Mouse (Mus musculus): ENCODE measurements around the gene P4ha3. TPM values are rescaled to one million over a fixed set of nuclear protein-coding genes. Genes with fewer than 3 reads are reported as not detected.

P4ha3 gene
- polyA plus RNA-seq, 1 experiment from 2014 or later = 1.8 TPM

DNA sequence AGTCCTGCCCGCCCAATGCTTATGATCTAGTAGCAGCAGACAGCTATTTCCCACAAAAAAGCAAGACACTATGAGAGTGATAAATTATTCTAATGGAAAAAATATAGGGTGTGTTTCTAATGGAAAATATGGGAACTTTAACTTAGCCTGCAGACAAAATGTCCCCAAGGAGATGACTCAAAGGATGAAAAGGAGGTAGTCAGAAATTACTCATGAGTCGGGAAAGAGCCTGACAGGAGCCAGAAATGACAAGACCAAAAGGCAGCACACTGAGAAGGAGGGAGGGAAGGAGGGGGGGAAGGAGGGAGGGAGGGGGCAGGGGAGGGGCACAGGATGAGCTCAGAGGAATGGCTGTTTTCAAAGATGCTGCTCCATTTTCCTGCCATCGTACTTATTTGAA, 3.7 kb upstream of the P4ha3 start:
- H3K9ac ChIP-seq = no peak overlapping the region
- WGBS (ENCODE audit: insufficient replicate concordance) = 39% methylated on average over 3 of the region's 3 CpGs
- H3K27ac ChIP-seq = no peak overlapping the region
- H3K9me3 ChIP-seq (replicated peaks) = no peaks in the 10 kb centered on the region
- peaks cover 51% of the 10 kb centered on the region for H3K27me3 ChIP-seq (replicated peaks)
- no peak for ATAC-seq
- no peak overlapping the region for H3K4me2 ChIP-seq
- no peak overlapping the region for H3K4me3 ChIP-seq
- H3K36me3 ChIP-seq = no peaks in the 10 kb centered on the region
- H3K4me1 ChIP-seq = peaks cover 13% of the 10 kb centered on the region; the same call in 1 of the 2 replicates

DNA sequence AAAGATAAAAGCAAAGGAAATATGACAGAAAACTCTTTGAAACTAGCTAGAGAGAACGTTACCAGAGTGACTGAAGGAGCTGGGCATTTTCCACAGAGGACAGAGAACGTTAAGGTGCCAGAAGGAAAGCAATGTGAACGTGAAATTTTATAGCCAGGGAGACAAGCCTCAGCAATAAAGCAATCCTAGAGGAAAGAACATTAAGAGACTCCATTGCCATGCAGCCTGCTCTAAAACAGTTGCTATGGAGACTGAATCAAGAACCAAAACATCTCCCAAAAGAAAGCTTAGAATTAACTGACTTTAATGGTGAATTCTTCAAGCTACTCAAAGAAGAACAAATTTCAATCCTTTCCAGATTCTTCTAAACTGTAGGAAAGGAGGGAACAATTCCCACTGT, 2.0 kb upstream of the P4ha3 start:
- Histone ChIP-seq H3K4me3 (no peak overlapping the region), H3K27ac (no peak overlapping the region), H3K9ac (no peak overlapping the region), H3K4me2 (no peak overlapping the region), H3K4me1 (peaks cover 13% of the 10 kb centered on the region; the same call in 1 of the 2 replicates), H3K27me3 (replicated peaks) (peaks cover 68% of the 10 kb centered on the region), H3K9me3 (replicated peaks) (no peaks in the 10 kb centered on the region), H3K36me3 (no peaks in the 10 kb centered on the region)
- ATAC-seq = no peak
- 49% methylated on average over 3 of the region's 3 CpGs for WGBS (ENCODE audit: insufficient replicate concordance)

DNA sequence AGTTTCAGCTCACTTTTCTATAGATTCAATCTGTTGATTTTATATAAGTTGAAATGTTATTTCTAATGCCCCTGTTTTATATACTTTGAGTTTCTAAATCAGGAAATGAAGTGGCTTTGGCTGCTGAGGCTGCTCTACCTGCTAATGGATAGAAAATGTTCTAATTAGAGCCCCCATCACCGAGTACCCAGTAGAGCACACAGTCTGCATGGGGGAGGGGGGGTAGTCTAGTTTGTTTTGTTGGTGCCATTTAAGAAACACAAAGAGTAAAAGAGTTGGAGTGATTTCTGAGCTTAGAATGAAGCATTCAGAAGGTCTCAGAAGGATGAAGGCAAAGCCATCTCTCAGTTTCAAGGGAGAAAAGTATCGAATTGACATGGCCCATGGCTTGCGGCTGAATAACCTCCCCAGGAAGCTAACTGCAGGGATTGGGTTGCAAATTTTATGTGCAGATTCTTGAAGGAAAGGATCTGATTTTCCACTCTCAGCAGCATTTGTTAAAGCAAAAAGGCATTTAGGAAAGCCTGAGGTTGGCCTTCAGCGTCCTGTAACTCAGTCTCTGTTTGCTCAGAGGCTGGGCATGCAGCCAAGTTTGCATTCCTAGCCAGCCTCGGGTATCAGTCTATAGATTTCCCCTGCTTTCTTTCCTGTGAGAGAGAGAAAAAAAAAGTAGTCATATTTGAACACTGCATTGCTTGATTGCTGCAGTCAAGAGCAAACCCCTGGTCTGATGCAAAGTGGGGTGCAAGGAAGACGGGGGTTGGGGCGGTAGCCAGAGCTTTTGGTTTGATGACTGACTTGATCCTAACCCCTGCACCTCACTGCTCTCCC, 2.6 kb downstream of the P4ha3 start:
- peak overlapping the region; percentile 42 for H3K4me2 ChIP-seq
- H3K4me1 ChIP-seq = peaks cover 13% of the 10 kb centered on the region; the same call in 1 of the 2 replicates
- no peak for ATAC-seq
- peaks cover 86% of the 10 kb centered on the region for H3K27me3 ChIP-seq (replicated peaks)
- no peak overlapping the region for H3K9ac ChIP-seq
- H3K36me3 ChIP-seq = no peaks in the 10 kb centered on the region
- no peak overlapping the region for H3K4me3 ChIP-seq
- WGBS (ENCODE audit: insufficient replicate concordance) = 40% methylated on average over 7 of the region's 7 CpGs
- peaks cover 9% of the 10 kb centered on the region; the same call in 1 of the 2 replicates for H3K9me3 ChIP-seq (replicated peaks)
- H3K27ac ChIP-seq = peak overlapping the region; percentile 74

DNA sequence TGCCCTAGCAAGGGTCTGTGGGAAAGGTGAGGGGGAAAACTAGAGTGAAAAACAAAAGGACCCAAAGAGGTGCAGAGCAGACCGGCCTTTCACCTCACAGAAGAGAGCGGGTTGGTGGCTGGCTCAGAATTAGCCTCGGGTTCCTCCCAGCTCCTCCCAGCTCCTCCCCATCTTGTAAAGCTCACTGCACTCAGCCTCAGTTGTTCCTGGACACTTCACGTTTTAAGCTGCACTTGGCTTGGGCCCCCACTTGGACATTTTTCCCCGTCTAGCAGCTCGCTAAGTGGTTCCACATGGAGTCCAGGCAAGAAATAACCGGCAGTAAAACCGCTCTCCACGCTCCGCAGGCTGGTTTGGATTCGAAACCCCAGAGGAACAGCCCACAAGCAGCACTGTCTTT, 3.3 kb downstream of the P4ha3 start:
- Histone ChIP-seq H3K4me2 (peak overlapping the region; percentile 42), H3K9ac (no peak overlapping the region), H3K36me3 (no peaks in the 10 kb centered on the region), H3K9me3 (replicated peaks) (peaks cover 9% of the 10 kb centered on the region; the same call in 1 of the 2 replicates), H3K4me1 (peaks cover 13% of the 10 kb centered on the region; the same call in 1 of the 2 replicates), H3K27ac (peak overlapping the region; percentile 74), H3K27me3 (replicated peaks) (peaks cover 88% of the 10 kb centered on the region), H3K4me3 (no peak overlapping the region)
- no peak for ATAC-seq
- WGBS (ENCODE audit: insufficient replicate concordance) = 35% methylated on average over 11 of the region's 11 CpGs

DNA sequence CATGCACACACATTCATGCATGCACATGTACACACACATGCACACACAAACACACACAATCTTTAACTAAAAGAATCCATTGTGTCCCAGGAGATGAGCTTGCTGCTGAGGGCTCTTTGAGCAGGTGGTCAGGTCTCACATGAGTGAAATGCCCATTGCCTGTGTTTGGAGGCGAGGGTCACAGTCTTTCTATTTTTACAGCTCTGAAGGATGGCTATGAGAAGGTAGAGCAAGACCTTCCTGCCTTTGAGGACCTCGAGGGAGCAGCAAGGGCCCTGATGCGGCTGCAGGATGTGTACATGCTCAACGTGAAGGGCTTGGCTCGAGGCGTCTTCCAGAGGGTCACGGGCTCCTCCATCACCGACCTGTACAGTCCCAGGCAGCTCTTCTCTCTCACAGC, 8.2 kb downstream of the P4ha3 start:
- Histone ChIP-seq H3K4me1 (no peaks in the 10 kb centered on the region), H3K4me2 (no peak overlapping the region), H3K9ac (no peak overlapping the region), H3K9me3 (replicated peaks) (peaks cover 9% of the 10 kb centered on the region; the same call in 1 of the 2 replicates), H3K27me3 (replicated peaks) (peaks cover 43% of the 10 kb centered on the region), H3K4me3 (no peak overlapping the region), H3K36me3 (no peaks in the 10 kb centered on the region), H3K27ac (no peak overlapping the region)
- no peak for ATAC-seq
- WGBS (ENCODE audit: insufficient replicate concordance) = 72% methylated on average over 8 of the region's 8 CpGs

DNA sequence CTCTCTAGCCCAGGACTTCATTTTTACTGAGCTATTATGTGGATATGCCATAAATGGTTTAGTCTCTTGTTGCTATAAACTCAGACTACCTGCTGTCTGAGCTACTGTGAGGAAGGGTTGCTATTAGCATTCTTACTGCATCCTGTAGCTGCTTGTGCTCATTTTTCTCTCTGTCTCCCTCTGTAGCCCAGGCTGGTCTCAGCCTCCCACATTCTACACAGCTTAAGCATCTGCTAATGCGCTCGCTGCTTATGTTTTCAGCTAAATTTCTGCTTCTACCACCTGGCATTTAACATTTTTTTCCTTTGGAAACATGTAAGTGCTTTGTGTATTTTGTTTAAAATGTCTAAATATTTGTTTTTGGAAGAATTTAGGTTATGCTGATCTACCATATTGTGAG, 10.4 kb downstream of the P4ha3 start:
- no peak overlapping the region for H3K4me2 ChIP-seq
- H3K4me1 ChIP-seq = peaks cover 2% of the 10 kb centered on the region; the same call in 1 of the 2 replicates
- 81% methylated on average over 2 of the region's 2 CpGs for WGBS (ENCODE audit: insufficient replicate concordance)
- no peak for ATAC-seq
- no peak overlapping the region for H3K4me3 ChIP-seq
- H3K27ac ChIP-seq = no peak overlapping the region
- peaks cover 25% of the 10 kb centered on the region for H3K27me3 ChIP-seq (replicated peaks)
- peaks cover 5% of the 10 kb centered on the region; the same call in 1 of the 2 replicates for H3K9me3 ChIP-seq (replicated peaks)
- no peaks in the 10 kb centered on the region for H3K36me3 ChIP-seq
- no peak overlapping the region for H3K9ac ChIP-seq

DNA sequence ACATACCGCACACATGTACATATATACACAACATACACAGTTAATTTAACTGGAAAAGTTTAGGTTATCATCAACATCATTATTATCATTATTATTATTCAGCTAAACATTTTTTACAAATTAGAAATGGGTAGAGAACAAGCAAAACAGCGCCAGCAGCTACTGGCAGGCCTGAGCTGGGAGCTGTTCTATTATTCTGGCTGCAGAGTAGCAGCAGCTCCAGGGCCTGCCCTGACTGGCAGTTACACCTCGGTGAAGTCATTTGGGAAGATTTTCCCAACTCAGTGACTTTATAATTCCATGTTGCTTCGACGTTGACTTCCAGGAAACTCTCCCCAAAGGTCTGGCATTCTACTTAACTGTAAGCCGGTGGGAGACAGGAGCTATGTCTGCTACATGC, 11.4 kb downstream of the P4ha3 start:
- no peaks in the 10 kb centered on the region for H3K36me3 ChIP-seq
- ATAC-seq = no peak
- peaks cover 18% of the 10 kb centered on the region for H3K27me3 ChIP-seq (replicated peaks)
- peaks cover 12% of the 10 kb centered on the region; the same call in 1 of the 2 replicates for H3K4me1 ChIP-seq
- no peak overlapping the region for H3K9ac ChIP-seq
- H3K4me2 ChIP-seq = no peak overlapping the region
- H3K9me3 ChIP-seq (replicated peaks) = no peaks in the 10 kb centered on the region
- 67% methylated on average over 6 of the region's 6 CpGs for WGBS (ENCODE audit: insufficient replicate concordance)
- no peak overlapping the region for H3K27ac ChIP-seq
- no peak overlapping the region for H3K4me3 ChIP-seq

DNA sequence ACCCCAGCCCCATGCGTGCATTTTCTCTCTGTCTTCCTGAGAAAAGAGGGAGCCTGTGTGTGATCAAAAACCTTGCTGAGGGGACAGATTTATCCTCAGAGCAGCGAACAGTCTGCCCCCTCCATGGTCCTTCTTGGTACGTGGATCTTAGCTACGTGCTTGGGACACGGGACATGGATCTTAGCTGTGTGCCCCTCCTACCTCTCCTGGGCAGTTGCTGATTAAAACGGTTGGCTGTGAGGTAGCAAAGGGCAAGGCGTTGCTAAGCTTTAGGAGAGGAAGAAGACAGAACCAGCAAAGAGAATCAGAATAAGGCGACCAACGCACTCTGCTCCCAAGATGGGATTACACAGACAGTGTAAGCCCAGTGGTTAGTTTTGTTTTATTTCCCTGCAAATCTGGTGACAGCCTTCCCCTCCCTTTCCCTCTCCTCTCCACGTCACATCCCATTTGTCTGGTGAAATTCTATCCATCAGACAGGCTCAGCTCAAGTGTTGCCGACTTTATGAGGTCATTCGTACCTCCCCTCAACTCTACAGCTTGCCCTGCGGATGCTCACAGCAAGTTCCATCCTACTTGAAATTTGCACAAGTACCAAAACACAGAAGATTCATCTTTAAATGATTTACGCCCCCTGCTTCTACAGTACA, 13.7 kb downstream of the P4ha3 start:
- Histone ChIP-seq H3K27me3 (replicated peaks) (peaks cover 11% of the 10 kb centered on the region; the same call in 1 of the 2 replicates), H3K27ac (no peak overlapping the region), H3K4me1 (peaks cover 12% of the 10 kb centered on the region; the same call in 1 of the 2 replicates), H3K4me3 (no peak overlapping the region), H3K9ac (no peak overlapping the region), H3K9me3 (replicated peaks) (no peaks in the 10 kb centered on the region), H3K4me2 (no peak overlapping the region), H3K36me3 (no peaks in the 10 kb centered on the region)
- WGBS (ENCODE audit: insufficient replicate concordance) = 68% methylated on average over 14 of the region's 14 CpGs
- ATAC-seq = no peak

DNA sequence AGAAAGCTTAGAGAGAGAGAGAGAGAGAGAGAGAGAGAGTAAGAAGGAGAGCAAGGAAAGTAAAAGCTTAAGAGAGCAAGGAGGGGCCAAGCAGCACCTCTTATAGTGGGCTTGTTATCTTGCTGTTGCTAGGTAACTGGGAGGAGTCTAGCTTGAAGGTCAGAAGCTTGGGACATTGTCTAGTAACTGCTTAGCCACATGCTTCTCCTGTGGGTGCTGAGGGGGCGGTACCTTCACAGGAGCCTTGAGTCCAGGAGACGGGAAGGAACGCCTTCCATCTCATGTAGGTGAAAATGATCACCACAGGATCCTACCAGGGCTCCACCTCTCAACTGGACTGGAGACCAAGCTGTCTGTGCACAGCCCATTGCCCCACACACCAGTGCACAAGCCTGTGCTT, 16.1 kb downstream of the P4ha3 start:
- no peak overlapping the region for H3K27ac ChIP-seq
- H3K9me3 ChIP-seq (replicated peaks) = no peaks in the 10 kb centered on the region
- H3K4me1 ChIP-seq = peaks cover 14% of the 10 kb centered on the region; the same call in 1 of the 2 replicates
- no peak overlapping the region for H3K4me3 ChIP-seq
- H3K27me3 ChIP-seq (replicated peaks) = peaks cover 8% of the 10 kb centered on the region; the same call in 1 of the 2 replicates
- H3K36me3 ChIP-seq = no peaks in the 10 kb centered on the region
- WGBS (ENCODE audit: insufficient replicate concordance) = 57% methylated on average over 3 of the region's 3 CpGs
- H3K9ac ChIP-seq = no peak overlapping the region
- no peak for ATAC-seq
- H3K4me2 ChIP-seq = no peak overlapping the region

DNA sequence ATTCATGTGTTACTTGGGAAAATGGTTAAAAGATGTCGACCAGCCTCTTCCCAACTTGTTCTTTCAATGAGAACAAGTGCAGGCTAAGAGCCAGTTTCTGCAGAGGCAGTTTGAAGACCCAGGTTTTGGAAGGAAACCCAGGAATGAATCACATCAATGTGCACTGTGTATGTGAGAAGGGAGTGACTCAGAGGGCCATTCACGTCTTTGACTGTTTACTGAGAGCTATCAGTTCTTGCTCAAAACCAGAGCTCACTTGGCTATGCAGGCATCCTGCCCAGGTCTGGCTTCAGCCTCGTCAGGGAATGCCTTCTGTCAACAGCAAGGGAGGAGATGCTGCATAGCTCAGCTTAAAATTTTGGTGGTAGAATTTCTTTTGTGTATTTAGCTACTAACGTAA, 17.0 kb downstream of the P4ha3 start:
- peaks cover 16% of the 10 kb centered on the region; the same call in 1 of the 2 replicates for H3K4me1 ChIP-seq
- H3K27ac ChIP-seq = no peak overlapping the region
- no peaks in the 10 kb centered on the region for H3K9me3 ChIP-seq (replicated peaks)
- 45% methylated on average over 4 of the region's 4 CpGs for WGBS (ENCODE audit: insufficient replicate concordance)
- H3K4me2 ChIP-seq = no peak overlapping the region
- H3K4me3 ChIP-seq = no peak overlapping the region
- ATAC-seq = no peak
- no peak overlapping the region for H3K9ac ChIP-seq
- H3K36me3 ChIP-seq = no peaks in the 10 kb centered on the region
- peaks cover 8% of the 10 kb centered on the region; the same call in 1 of the 2 replicates for H3K27me3 ChIP-seq (replicated peaks)

DNA sequence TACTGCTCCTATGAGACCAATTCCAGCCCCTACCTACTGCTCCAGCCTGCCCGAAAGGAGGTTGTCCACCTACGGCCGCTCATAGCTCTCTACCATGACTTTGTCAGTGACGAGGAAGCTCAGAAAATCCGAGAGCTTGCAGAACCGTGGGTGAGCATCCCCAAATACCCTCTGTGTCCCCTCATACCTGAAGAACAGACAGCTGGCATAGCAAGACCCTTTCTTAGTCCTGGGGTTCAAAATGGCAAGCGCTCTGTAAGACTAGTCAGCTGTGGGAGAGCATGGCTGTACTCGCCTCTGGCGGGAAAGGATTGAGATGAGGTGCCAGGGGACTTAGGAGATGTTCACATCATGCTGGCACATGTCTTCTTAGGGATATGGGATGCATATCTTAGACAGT, 20.6 kb downstream of the P4ha3 start:
- Histone ChIP-seq H3K9me3 (replicated peaks) (no peaks in the 10 kb centered on the region), H3K4me1 (peaks cover 31% of the 10 kb centered on the region), H3K27me3 (replicated peaks) (0 out of 2 replicates have a peak, but pooled peaks cover 11% of the 10 kb centered on the region), H3K4me2 (no peak overlapping the region), H3K27ac (no peak overlapping the region), H3K9ac (no peak overlapping the region), H3K4me3 (no peak overlapping the region), H3K36me3 (no peaks in the 10 kb centered on the region)
- no peak for ATAC-seq
- WGBS (ENCODE audit: insufficient replicate concordance) = 74% methylated on average over 9 of the region's 9 CpGs
